Mouse (Mus musculus): ENCODE data around the gene Obox7.
"Not testable (repeated sequence)": the region's sequence is repeated elsewhere in the genome, so short reads cannot be mapped to it uniquely, and the experiment has no call there.

Gene Obox7

GRCm38 (mm10) chr7:14659196-14659595 lies at the start of gene Obox7:
Gene Obox7 (plus strand): TSS chr7:14659496.
- DNase-seq (ENCODE audit: extremely low read depth, low read depth, low spot score): not testable (repeated sequence)

- DNase-seq (ENCODE audit: extremely low read depth, low read depth, low spot score): not testable (repeated sequence)
These were observed 36.4 kb upstream of the Obox7 start for GRCm38 (mm10) chr7:14622556-14623542.

Data from fat pad, adult 2 months (tissue).